In the genomic region with DNA sequence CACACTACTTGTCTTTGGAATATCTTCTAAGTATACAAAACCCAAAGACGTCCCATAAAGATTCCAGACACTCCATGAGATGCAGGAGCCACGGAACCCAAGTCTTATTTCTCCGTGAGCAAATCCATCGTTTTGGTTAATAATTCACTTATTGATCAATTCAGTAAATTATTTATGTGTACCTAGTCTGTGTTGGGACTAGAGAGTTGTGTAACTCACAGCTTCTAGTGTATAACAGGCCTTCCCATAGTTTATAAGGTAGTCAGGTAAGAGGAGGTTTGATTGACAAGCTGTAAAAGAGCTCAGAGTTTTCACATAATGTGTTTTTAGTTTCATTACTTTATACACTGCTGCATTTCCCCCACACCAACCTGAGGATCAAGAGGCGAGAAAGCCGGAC, we compare ENCODE assay signal across 19 mouse cellular contexts. TPM values are rescaled to one million over a fixed set of nuclear protein-coding genes. Genes with fewer than 3 reads are reported as not detected.
"Had no signal": no experiment of that assay in that cellular context is flagged by ENCODE, and none has a peak within 500 bp of the region (broad histone marks: within the 10 kb centered on the region; RNA-seq: fewer than 3 reads in every experiment).

No protein-coding gene starts in this region.

- H3K4me2 ChIP-seq: lung, embryonic 14.5 days; midbrain, embryonic 12.5 days; neural tube, embryonic 13.5 days; neural tube, embryonic 15.5 days had no signal

- ATAC-seq: midbrain, embryonic 16.5 days had no signal

- H3K27me3 ChIP-seq: midbrain, embryonic 12.5 days; neural tube, embryonic 13.5 days; neural tube, embryonic 15.5 days had no signal

- H3K4me1 ChIP-seq: midbrain, embryonic 10.5 days; midbrain, embryonic 12.5 days; neural tube, embryonic 13.5 days; neural tube, embryonic 15.5 days had no signal

- DNase-seq: lung, adult 18-20 months; lung, embryonic 14.5 days; lung, postnatal 10 days; lung, postnatal 4 days; midbrain, embryonic 14.5 days; retina, postnatal 1 day; right cerebral cortex, adult 18-20 months; right cerebral cortex, postnatal 25 days; right cerebral cortex, postnatal 4 days; spleen, adult 18-20 months; thymus, adult 18-20 months; thymus, postnatal 14 days; thymus, postnatal 36 days had no signal

- H3K9ac ChIP-seq: lung, embryonic 14.5 days; midbrain, embryonic 12.5 days; neural tube, embryonic 13.5 days; neural tube, embryonic 15.5 days had no signal

- H3K27ac ChIP-seq: midbrain, embryonic 10.5 days; midbrain, embryonic 12.5 days; neural tube, embryonic 13.5 days; neural tube, embryonic 15.5 days had no signal

- H3K9me3 ChIP-seq: midbrain, embryonic 10.5 days; midbrain, embryonic 12.5 days; neural tube, embryonic 13.5 days; neural tube, embryonic 15.5 days had no signal

- H3K4me3 ChIP-seq: midbrain, embryonic 10.5 days; midbrain, embryonic 12.5 days; myocyte; neural tube, embryonic 13.5 days; neural tube, embryonic 15.5 days had no signal

- H3K36me3 ChIP-seq: midbrain, embryonic 10.5 days; midbrain, embryonic 12.5 days; neural tube, embryonic 13.5 days; neural tube, embryonic 15.5 days had no signal

RNA-seq across cellular contexts. Expression of a gene that starts 48.9 kb away (rescaled TPM):
- polyA plus RNA-seq: myocyte had no signal
